Mouse (Mus musculus) ES-Bruce4 (cell line): ENCODE results near the gene Rhof.

ENCODE experiments used
- CTCF ChIP-seq: IDR thresholded peaks from one replicate; pipeline ENCODE4 v1.8.1; 2011; ENCODE audit warnings: low read depth, low read length
- EP300 ChIP-seq: IDR thresholded peaks from 2 replicates; pipeline ENCODE4 v1.6.1; 2011; ENCODE audit warnings: low read depth, low read length; ENCODE audit not compliant: insufficient read depth
- POLR2A ChIP-seq: IDR thresholded peaks from one replicate; pipeline ENCODE4 v1.8.1; 2011; ENCODE audit warnings: low read length; ENCODE audit not compliant: insufficient read depth

DNA sequence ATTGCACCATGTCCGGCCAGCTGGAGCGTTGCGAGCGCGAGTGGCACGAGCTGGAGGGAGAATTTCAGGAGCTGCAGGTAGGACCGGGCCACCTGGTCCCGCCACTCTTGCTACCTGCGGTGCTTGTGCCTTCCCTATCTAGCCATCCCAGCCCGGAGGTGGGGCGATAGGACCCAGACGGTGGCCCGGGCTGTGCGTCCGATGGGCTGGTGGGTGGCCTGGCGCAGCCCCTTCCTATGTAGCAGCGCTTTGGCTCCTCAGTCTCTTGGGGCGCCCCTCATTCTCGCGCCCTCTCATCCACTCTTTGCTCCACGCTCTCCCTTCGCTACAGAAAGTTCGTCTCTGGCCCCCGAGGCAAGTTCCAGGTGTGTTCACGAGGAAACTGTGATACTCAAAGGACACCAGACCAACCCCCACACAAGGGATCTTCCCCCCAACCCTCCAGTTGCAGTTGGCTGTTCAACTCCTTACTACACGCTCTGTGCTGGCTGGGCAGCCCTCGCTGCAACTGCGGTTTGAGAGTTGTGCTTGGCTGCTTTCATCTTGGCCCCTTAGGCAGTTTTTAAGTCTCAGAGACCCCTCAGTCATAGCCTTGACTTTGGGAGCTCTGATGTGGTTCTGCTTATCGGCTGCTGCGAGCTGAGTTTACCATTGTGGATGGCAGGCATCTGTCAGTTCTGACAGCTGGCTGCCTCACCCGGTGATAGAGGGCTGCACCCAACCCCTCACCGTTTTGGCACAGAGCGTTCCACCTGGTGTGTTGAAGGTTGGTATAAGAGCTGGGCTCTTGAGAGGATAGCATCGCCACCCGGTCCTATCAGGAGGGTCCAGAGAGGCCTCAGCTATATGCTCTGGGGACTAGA is 55.8 kb downstream of the Rhof start:
- TF ChIP-seq CTCF (no peak), POLR2A (no peak), EP300 (no peak)
